Mouse (Mus musculus) gastrocnemius, postnatal 10 days (tissue): ENCODE measurements at regions not wholly inside any gene's neighbourhood (a gene's known extent, or its start where the extent isn't known, plus 50 kb on each side); places are given as distances from the start of the nearest gene placed in this dataset.

Experiments
- DNase-seq: peaks from one replicate; pipeline ENCODE4 v3.0.0; 2021; ENCODE audit warnings: mixed read lengths

- no peak for DNase-seq
Observed at GRCm38 (mm10) chr16:77313195-77313594, 288.7 kb downstream of the Gm11146 start.

- DNase-seq = no peak
Observed at GRCm38 (mm10) chr16:77301270-77302171, 288.0 kb downstream of the Usp25 start.

GRCm38 (mm10) chr16:77300572-77301213 lies 287.2 kb downstream of the Usp25 start:
- DNase-seq = no peak

- no peak for DNase-seq
Observed at GRCm38 (mm10) chr16:77295574-77296355, 282.3 kb downstream of the Usp25 start.

- DNase-seq = no peak
Observed at GRCm38 (mm10) chr16:77292317-77292771, 278.8 kb downstream of the Usp25 start.

GRCm38 (mm10) chr16:77291723-77292316 lies 278.3 kb downstream of the Usp25 start:
- no peak for DNase-seq

- no peak for DNase-seq
Observed at GRCm38 (mm10) chr16:77284205-77284604, 270.7 kb downstream of the Usp25 start.

- no peak for DNase-seq
Observed at GRCm38 (mm10) chr16:77279916-77280315, 266.4 kb downstream of the Usp25 start.

GRCm38 (mm10) chr16:77279495-77279894 lies 266.0 kb downstream of the Usp25 start:
- no peak for DNase-seq

GRCm38 (mm10) chr16:77273306-77273705 lies 259.8 kb downstream of the Usp25 start:
- no peak for DNase-seq

GRCm38 (mm10) chr16:77268926-77269325 lies 255.4 kb downstream of the Usp25 start:
- DNase-seq = no peak

- DNase-seq = no peak
Observed at GRCm38 (mm10) chr16:77267679-77268078, 254.2 kb downstream of the Usp25 start.

- DNase-seq = no peak
Observed at GRCm38 (mm10) chr16:77252349-77252748, 238.8 kb downstream of the Usp25 start.

- DNase-seq = no peak
Observed at GRCm38 (mm10) chr16:77251422-77251821, 237.9 kb downstream of the Usp25 start.

- DNase-seq = no peak
Observed at GRCm38 (mm10) chr16:77240876-77241275, 227.4 kb downstream of the Usp25 start.

GRCm38 (mm10) chr16:77239176-77239790 lies 225.8 kb downstream of the Usp25 start:
- no peak for DNase-seq

GRCm38 (mm10) chr16:77238358-77239175 lies 225.1 kb downstream of the Usp25 start:
- no peak for DNase-seq

GRCm38 (mm10) chr16:77237631-77238357 lies 224.3 kb downstream of the Usp25 start:
- no peak for DNase-seq

GRCm38 (mm10) chr16:77237272-77237603 lies 223.7 kb downstream of the Usp25 start:
- no peak for DNase-seq
